Mouse (Mus musculus) midbrain, postnatal 0 days (tissue): Measurements from ENCODE around the gene Megf11. TPM values are rescaled to one million over a fixed set of nuclear protein-coding genes. Genes with fewer than 3 reads are reported as not detected.

ENCODE experiments used
- ATAC-seq: fragments of 200-750 bp; cut with Nextera tagmentation; 2 replicates; pipeline ENCODE4 v1.8.0; 2017; ENCODE audit warnings: moderate number of reproducible peaks, mild to moderate bottlenecking, moderate TSS enrichment, moderate library complexity; ENCODE audit not compliant: low FRiP score
- DNase-seq: peaks from one replicate; pipeline ENCODE4 v3.0.0-alpha.2; 2015; ENCODE audit warnings: low spot score
- H3K27ac ChIP-seq: fragments of 300-500 bp; sonication (generic); 2 replicates; pipeline ENCODE4 v1.5.1; 2014; ENCODE audit warnings: low read depth, mild to moderate bottlenecking, low read length, mixed read lengths
- H3K27me3 ChIP-seq: fragments of 300-500 bp; sonication (generic); 2 replicates; pipeline ENCODE4 v1.6.1; 2014; ENCODE audit warnings: low read length, control low read depth, mixed read lengths; ENCODE audit not compliant: insufficient read depth
- H3K36me3 ChIP-seq: fragments of 300-500 bp; sonication (generic); 2 replicates; pipeline ENCODE4 v1.6.1; 2014; ENCODE audit warnings: low read length, control low read depth, mixed read lengths; ENCODE audit not compliant: insufficient read depth
- H3K4me1 ChIP-seq: fragments of 300-500 bp; sonication (generic); 2 replicates; pipeline ENCODE4 v1.6.1; 2014; ENCODE audit warnings: mild to moderate bottlenecking, control low read depth, antibody characterized with exemption, low read length, mixed read lengths; ENCODE audit not compliant: insufficient read depth
- H3K4me2 ChIP-seq: fragments of 300-500 bp; sonication (generic); 2 replicates; pipeline ENCODE4 v1.6.1; 2014; ENCODE audit warnings: low read depth, mild to moderate bottlenecking, low read length, mixed read lengths; ENCODE audit not compliant: poor library complexity, severe bottlenecking
- H3K4me3 ChIP-seq: fragments of 300-500 bp; sonication (generic); 2 replicates; pipeline ENCODE4 v1.5.1; 2014; ENCODE audit warnings: low read depth, mild to moderate bottlenecking, low read length, moderate library complexity
- H3K9ac ChIP-seq: fragments of 300-500 bp; sonication (generic); replicated peaks from 2 replicates; pipeline ENCODE4 v1.6.1; 2014; ENCODE audit warnings: mild to moderate bottlenecking, low read length, moderate library complexity, mixed read lengths; ENCODE audit not compliant: poor library complexity, severe bottlenecking
- H3K9me3 ChIP-seq: fragments of 300-500 bp; sonication (generic); 2 replicates; pipeline ENCODE4 v1.6.1; 2016; ENCODE audit warnings: low read length, control low read depth
- CTCF ChIP-seq: IDR thresholded peaks from 2 replicates; pipeline ENCODE4 v1.5.1; 2016; ENCODE audit warnings: antibody characterized with exemption, mild to moderate bottlenecking
- WGBS: fragments of 180-500 bp; shearing (Covaris S2); extraction: QIAGEN DNeasy Blood & Tissue Kit; methylation state at CpG from one replicate; pipeline ENCODE4 v1.1.7; 2014; 5-methylcytosine and 5-hydroxymethylcytosine counted together
- polyA plus RNA-seq: library from polyadenylated mRNA; unstranded; fragments of >200 nt; fragmentation: Nextera tagmentation; extraction: Ambion mirVana; gene quantifications from 2 replicates; pipeline ENCODE4 v1.2.1, GENCODE M21; 2015
- total RNA-seq: library from RNA; depleted of rRNA; stranded (reverse); fragments of >200 nt; gene quantifications from 2 replicates; pipeline ENCODE4 v1.2.3, GENCODE M21; 2014

Gene Megf11
- total and polyA plus RNA-seq, 2 experiments from 2014 or later: 17.7 to 41.8 TPM

DNA sequence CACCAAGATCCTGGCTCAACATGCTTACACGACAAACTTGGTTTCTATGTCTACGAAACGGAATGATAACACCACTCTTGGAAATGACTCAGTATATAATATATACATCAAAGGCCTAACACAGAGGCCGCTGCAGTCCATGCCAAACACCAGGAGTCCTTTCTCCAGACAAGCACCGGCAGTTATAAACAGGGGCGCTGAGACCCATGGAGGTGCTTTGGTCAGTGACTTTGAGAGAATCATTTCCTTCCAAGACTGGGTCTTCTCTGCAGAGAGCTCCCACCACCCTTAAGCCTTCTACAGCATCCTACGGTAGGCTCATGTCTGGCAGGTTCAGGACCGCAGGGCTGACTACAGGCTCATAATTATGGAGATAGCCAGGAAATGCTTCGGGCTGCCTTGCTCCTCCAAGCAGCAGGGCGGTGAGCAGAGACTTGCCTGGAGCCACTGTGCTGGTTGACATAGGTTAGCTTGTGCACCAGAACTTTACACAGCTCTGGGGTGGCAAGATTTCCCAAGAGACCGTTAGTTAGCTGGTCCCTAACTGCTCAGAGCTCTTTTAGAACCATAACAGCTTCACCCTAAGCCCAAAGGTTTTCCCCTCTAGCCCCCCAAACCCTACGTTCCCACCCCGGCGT, 219.8 kb downstream of the Megf11 start:
- peak overlapping the region; percentile 67 for H3K27ac ChIP-seq
- ATAC-seq (0 out of 2 replicates have a peak, but pooled peaks have one; percentile 15), DNase-seq (no peak)
- H3K9me3 ChIP-seq: no peaks in the 10 kb centered on the region
- H3K36me3 ChIP-seq: no peaks in the 10 kb centered on the region
- no peak overlapping the region for H3K9ac ChIP-seq
- no peak overlapping the region for H3K4me2 ChIP-seq
- H3K4me3 ChIP-seq: no peak overlapping the region
- no peak for TF ChIP-seq CTCF
- 37% methylated on average over 14 of the region's 14 CpGs for WGBS
- H3K27me3 ChIP-seq: no peaks in the 10 kb centered on the region
- H3K4me1 ChIP-seq: peaks cover 8% of the 10 kb centered on the region; the same call in 1 of the 2 replicates

- WGBS: 7% methylated on average over 13 of the region's 13 CpGs
- H3K36me3 ChIP-seq: no peaks in the 10 kb centered on the region
- TF ChIP-seq CTCF: no peak
- H3K27ac ChIP-seq: peak overlapping the region; percentile 67
- ATAC-seq: peak; percentile 86
- no peak overlapping the region for H3K4me3 ChIP-seq
- H3K9me3 ChIP-seq: no peaks in the 10 kb centered on the region
- H3K4me1 ChIP-seq: peaks cover 8% of the 10 kb centered on the region; the same call in 1 of the 2 replicates
- H3K27me3 ChIP-seq: no peaks in the 10 kb centered on the region
- DNase-seq: peak; percentile 93
- H3K9ac ChIP-seq: no peak overlapping the region
- H3K4me2 ChIP-seq: no peak overlapping the region
Measured at GRCm38 (mm10) chr9:64605735-64606349, 220.4 kb downstream of the Megf11 start.

GRCm38 (mm10) chr9:64607049-64607448, 221.6 kb downstream of the Megf11 start:
- no peaks in the 10 kb centered on the region for H3K9me3 ChIP-seq
- H3K9ac ChIP-seq: no peak overlapping the region
- no peak for DNase-seq
- 82% methylated on average over 1 of the region's 1 CpGs for WGBS
- no peak for ATAC-seq
- no peak overlapping the region for H3K4me2 ChIP-seq
- no peak for TF ChIP-seq CTCF
- peaks cover 8% of the 10 kb centered on the region; the same call in 1 of the 2 replicates for H3K4me1 ChIP-seq
- H3K36me3 ChIP-seq: no peaks in the 10 kb centered on the region
- H3K27me3 ChIP-seq: no peaks in the 10 kb centered on the region
- H3K27ac ChIP-seq: no peak overlapping the region
- no peak overlapping the region for H3K4me3 ChIP-seq

DNA sequence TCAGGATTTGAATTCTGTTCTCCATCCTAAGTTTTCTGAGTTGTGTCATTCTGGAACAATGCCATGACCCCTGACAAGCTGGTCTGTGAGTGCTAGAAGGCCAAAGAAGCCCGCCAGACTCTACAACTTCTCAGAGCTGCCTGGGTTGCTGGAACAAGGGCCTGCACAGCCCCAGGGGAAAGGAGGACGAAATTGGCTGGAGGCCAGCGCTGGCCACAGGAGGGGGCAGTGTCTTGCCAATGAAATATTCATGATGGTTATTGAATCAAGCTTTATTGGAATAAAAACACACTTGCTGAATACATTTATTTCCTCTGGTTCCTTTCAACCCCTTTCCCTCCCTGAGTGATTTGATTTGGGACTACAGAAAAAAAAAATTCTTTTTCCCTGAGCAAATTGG, 224.1 kb downstream of the Megf11 start:
- Histone ChIP-seq H3K27ac (peak overlapping the region; percentile 34; the same call in 1 of the 2 replicates), H3K9me3 (no peaks in the 10 kb centered on the region), H3K4me3 (no peak overlapping the region), H3K4me2 (no peak overlapping the region), H3K9ac (no peak overlapping the region), H3K4me1 (peaks cover 12% of the 10 kb centered on the region; the same call in 1 of the 2 replicates), H3K36me3 (no peaks in the 10 kb centered on the region), H3K27me3 (no peaks in the 10 kb centered on the region)
- ATAC-seq (no peak), DNase-seq (peak; percentile 71)
- 0 out of 2 replicates have a peak, but pooled peaks have one; percentile 8 for TF ChIP-seq CTCF
- WGBS: 17% methylated on average over 3 of the region's 3 CpGs

- Histone ChIP-seq H3K4me1 (peaks cover 3% of the 10 kb centered on the region; the same call in 1 of the 2 replicates), H3K27me3 (no peaks in the 10 kb centered on the region), H3K4me2 (peak overlapping the region; percentile 7; the same call in 1 of the 2 replicates), H3K27ac (peak overlapping the region; percentile 65), H3K36me3 (no peaks in the 10 kb centered on the region), H3K9ac (no peak overlapping the region), H3K4me3 (no peak overlapping the region), H3K9me3 (no peaks in the 10 kb centered on the region)
- 1% methylated on average over 7 of the region's 7 CpGs for WGBS
- ATAC-seq: peak; percentile 73
- no peak for TF ChIP-seq CTCF
- peak; percentile 87 for DNase-seq
Measured at GRCm38 (mm10) chr9:64612121-64612983, 226.9 kb downstream of the Megf11 start.
